Mouse (Mus musculus) embryo, embryonic 9.5 days (tissue): ENCODE measurements around the gene Lrtm2.

ENCODE experiments used
- DNase-seq: peaks from one replicate; pipeline ENCODE4 v3.0.0-alpha.2; 2017; ENCODE audit errors: extremely low spot score

Lrtm2 gene

GRCm38 (mm10) chr6:119336124-119336523 is 5.6 kb upstream of the Lrtm2 start:
- DNase-seq: no peak

- DNase-seq: no peak
Measured at GRCm38 (mm10) chr6:119333831-119334230, 3.3 kb upstream of the Lrtm2 start.

GRCm38 (mm10) chr6:119333202-119333601 is 2.6 kb upstream of the Lrtm2 start:
- DNase-seq: peak; percentile 41

- DNase-seq: no peak
Measured at GRCm38 (mm10) chr6:119332111-119332510, 1.5 kb upstream of the Lrtm2 start.

GRCm38 (mm10) chr6:119329936-119330335 is 630 bp downstream of the Lrtm2 start:
- no peak for DNase-seq

- peak; percentile 32 for DNase-seq
Measured at GRCm38 (mm10) chr6:119329215-119329714, 1.3 kb downstream of the Lrtm2 start.

- DNase-seq: no peak
Measured at GRCm38 (mm10) chr6:119328521-119329115, 1.9 kb downstream of the Lrtm2 start.

- no peak for DNase-seq
Measured at GRCm38 (mm10) chr6:119326541-119326940, 4.0 kb downstream of the Lrtm2 start.

GRCm38 (mm10) chr6:119325978-119326377 is 4.6 kb downstream of the Lrtm2 start:
- DNase-seq: no peak

- DNase-seq: no peak
Measured at GRCm38 (mm10) chr6:119324776-119325175, 5.8 kb downstream of the Lrtm2 start.

- no peak for DNase-seq
Measured at GRCm38 (mm10) chr6:119321752-119322151, 8.8 kb downstream of the Lrtm2 start.

- peak; percentile 56 for DNase-seq
Measured at GRCm38 (mm10) chr6:119320481-119320880, 10.1 kb downstream of the Lrtm2 start.

- no peak for DNase-seq
Measured at GRCm38 (mm10) chr6:119319358-119319757, 11.2 kb downstream of the Lrtm2 start.

- DNase-seq: no peak
Measured at GRCm38 (mm10) chr6:119318732-119319131, 11.8 kb downstream of the Lrtm2 start.

- DNase-seq: no peak
Measured at GRCm38 (mm10) chr6:119314751-119315476, 15.7 kb downstream of the Lrtm2 start.

- DNase-seq: no peak
Measured at GRCm38 (mm10) chr6:119313588-119314375, 16.8 kb downstream of the Lrtm2 start.

GRCm38 (mm10) chr6:119313096-119313495 is 17.5 kb downstream of the Lrtm2 start:
- no peak for DNase-seq

- no peak for DNase-seq
Measured at GRCm38 (mm10) chr6:119312381-119312780, 18.2 kb downstream of the Lrtm2 start.

- DNase-seq: no peak
Measured at GRCm38 (mm10) chr6:119310176-119310575, 20.4 kb downstream of the Lrtm2 start.

GRCm38 (mm10) chr6:119307867-119308413 is 22.6 kb downstream of the Lrtm2 start:
- no peak for DNase-seq

- no peak for DNase-seq
Measured at GRCm38 (mm10) chr6:119303331-119303730, 27.2 kb downstream of the Lrtm2 start.

- DNase-seq: no peak
Measured at GRCm38 (mm10) chr6:119301310-119301709, 29.3 kb downstream of the Lrtm2 start.
